Mouse (Mus musculus) ES-E14 (cell line): ENCODE measurements at regions not wholly inside any gene's neighbourhood (a gene's known extent, or its start where the extent isn't known, plus 50 kb on each side); places are given as distances from the start of the nearest gene placed in this dataset.

Experiments used
- CHD2 ChIP-seq: IDR thresholded peaks from 2 replicates; pipeline ENCODE4 v1.6.1; 2014; ENCODE audit warnings: mild to moderate bottlenecking, low read depth, low read length, inconsistent platforms
- HCFC1 ChIP-seq: IDR thresholded peaks from 2 replicates; pipeline ENCODE4 v1.6.1; 2012; ENCODE audit warnings: low read length, inconsistent platforms, borderline replicate concordance; ENCODE audit not compliant: insufficient read depth
- MAFK ChIP-seq: IDR thresholded peaks from 2 replicates; pipeline ENCODE4 v1.6.1; 2014; ENCODE audit warnings: mild to moderate bottlenecking, low read depth, low read length, inconsistent platforms; ENCODE audit not compliant: insufficient read depth
- ZC3H11A ChIP-seq: IDR thresholded peaks from 2 replicates; pipeline ENCODE4 v1.6.1; 2012; ENCODE audit warnings: low read depth, mild to moderate bottlenecking, inconsistent platforms, low read length, borderline replicate concordance
- ZNF384 ChIP-seq: IDR thresholded peaks from 2 replicates; pipeline ENCODE4 v1.6.1; 2012; ENCODE audit warnings: low read depth, low read length, inconsistent platforms

DNA sequence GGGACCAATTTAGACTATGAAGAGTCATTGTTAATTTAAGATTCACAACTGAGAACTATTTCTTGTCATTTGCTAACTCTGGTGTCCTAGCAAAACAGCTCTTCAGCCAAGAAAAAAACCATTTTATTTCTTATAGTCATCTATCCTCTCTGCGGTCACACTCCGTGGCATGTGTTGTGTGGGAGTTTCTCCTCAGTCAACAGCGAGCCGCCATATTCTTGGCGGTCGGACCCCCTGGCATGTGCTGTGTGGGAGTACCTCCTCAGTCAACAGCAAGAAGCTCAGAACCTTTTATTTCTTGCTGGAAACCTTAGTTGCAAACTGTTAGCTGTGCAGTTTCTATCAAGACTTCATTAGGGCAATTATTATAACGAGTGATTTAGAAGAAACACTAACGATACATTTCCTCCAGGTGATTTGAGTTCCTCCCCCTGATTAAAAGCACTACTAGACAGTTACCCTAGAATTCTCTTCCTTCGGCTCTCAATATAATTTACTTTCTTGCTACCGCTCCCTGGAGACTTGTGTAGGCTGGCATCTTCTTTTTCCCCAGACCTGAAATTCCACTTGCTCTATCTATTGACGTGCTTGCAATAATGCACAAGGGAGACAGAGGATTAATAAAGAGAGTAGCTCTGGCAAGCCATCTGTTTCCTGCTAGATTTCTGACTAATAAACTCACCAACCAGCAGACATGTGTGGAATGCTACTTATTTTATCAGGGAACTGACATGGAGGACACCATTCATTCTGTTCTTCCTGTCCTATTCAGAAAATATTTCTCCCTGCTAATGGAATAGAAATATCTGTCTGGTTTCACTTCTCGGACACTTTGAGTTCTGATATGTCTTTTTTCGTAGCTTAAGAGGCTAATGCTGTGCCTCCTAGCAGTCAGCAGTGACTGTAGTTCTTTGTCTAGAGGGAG is 359.5 kb downstream of the Ice1 start:
- no peak for TF ChIP-seq HCFC1
- no peak for TF ChIP-seq ZC3H11A
- TF ChIP-seq ZNF384, result no peak
- no peak for TF ChIP-seq MAFK
- no peak for TF ChIP-seq CHD2
